Mouse (Mus musculus): ENCODE results near the gene Galns. TPM values are rescaled to one million over a fixed set of nuclear protein-coding genes. Genes with fewer than 3 reads are reported as not detected.

The Galns gene
- total RNA-seq, 2 experiments from 2014 or later: 6.0 to 6.8 TPM

GRCm38 (mm10) chr8:122544138-122544537, 67.1 kb downstream of the Galns start:
- DNase-seq: no peak

- DNase-seq: no peak
Measured at GRCm38 (mm10) chr8:122538310-122539076, 72.8 kb downstream of the Galns start.

- DNase-seq: no peak
Measured at GRCm38 (mm10) chr8:122537812-122538211, 73.5 kb downstream of the Galns start.

- DNase-seq: no peak
Measured at GRCm38 (mm10) chr8:122537033-122537432, 74.2 kb downstream of the Galns start.

GRCm38 (mm10) chr8:122531312-122531711, 80.0 kb downstream of the Galns start:
- DNase-seq: no peak

GRCm38 (mm10) chr8:122529159-122529558, 82.1 kb downstream of the Galns start:
- no peak for DNase-seq

Small RNA genes lying within 50 kb of the gene (microRNA-seq; reads per million reads assigned to microRNA genes)
- gene Mir6396: not detected

Other genes with a start within 250 kb of the Galns start
- gene Zc3h18, start 234.9 kb downstream of the Galns start, total RNA-seq (2021): 10 to 100 TPM; 40.1 to 42.7 TPM
- not detected for gene Il17c, start 189.4 kb downstream of the Galns start, total RNA-seq (2021)
- 10 to 100 TPM; 25.6 to 36.8 TPM for gene Cyba, start 178.5 kb downstream of the Galns start, total RNA-seq (2021)
- gene Mvd, start 168.0 kb downstream of the Galns start, total RNA-seq (2021): 10 to 100 TPM; 23.2 to 30.3 TPM
- gene Snai3, start 150.7 kb downstream of the Galns start, total RNA-seq (2021): not detected
- 10 to 100 TPM; 37.3 to 59.9 TPM for gene Rnf166, start 135.4 kb downstream of the Galns start, total RNA-seq (2021)
- 10 to 100 TPM; 20.0 to 29.1 TPM for gene Ctu2, start 135.3 kb downstream of the Galns start, total RNA-seq (2021)
- 10 to 100 TPM; 19.5 to 24.7 TPM for gene Piezo1, start 60.1 kb downstream of the Galns start, total RNA-seq (2021)
- gene Cdt1, start 43.4 kb downstream of the Galns start, total RNA-seq (2021): 1 to 10 TPM; 8.7 to 9.1 TPM
- gene Aprt, start 34.6 kb downstream of the Galns start, total RNA-seq (2021): 10 to 100 TPM; 72.4 to 87.2 TPM
- 10 to 100 TPM; 49.9 to 64.4 TPM for gene Trappc2l, start 177 bp upstream of the Galns start, total RNA-seq (2021)
- gene Pabpn1l, start 11.3 kb upstream of the Galns start, total RNA-seq (2021): not detected
- 10 to 100 TPM in 1 of 2 experiments, 1 to 10 TPM in 1; 8.7 to 13.7 TPM for gene Cbfa2t3, start 87.6 kb upstream of the Galns start, total RNA-seq (2021)
- gene Acsf3, start 164.0 kb upstream of the Galns start, total RNA-seq (2021): 10 to 100 TPM; 41.1 TPM
- gene Cdh15, start 236.5 kb upstream of the Galns start, total RNA-seq (2021): under 1 TPM; 0.36 to 0.53 TPM